Mouse (Mus musculus): ENCODE measurements at regions not wholly inside any gene's neighbourhood (a gene's known extent, or its start where the extent isn't known, plus 50 kb on each side); places are given as distances from the start of the nearest gene placed in this dataset.

DNA sequence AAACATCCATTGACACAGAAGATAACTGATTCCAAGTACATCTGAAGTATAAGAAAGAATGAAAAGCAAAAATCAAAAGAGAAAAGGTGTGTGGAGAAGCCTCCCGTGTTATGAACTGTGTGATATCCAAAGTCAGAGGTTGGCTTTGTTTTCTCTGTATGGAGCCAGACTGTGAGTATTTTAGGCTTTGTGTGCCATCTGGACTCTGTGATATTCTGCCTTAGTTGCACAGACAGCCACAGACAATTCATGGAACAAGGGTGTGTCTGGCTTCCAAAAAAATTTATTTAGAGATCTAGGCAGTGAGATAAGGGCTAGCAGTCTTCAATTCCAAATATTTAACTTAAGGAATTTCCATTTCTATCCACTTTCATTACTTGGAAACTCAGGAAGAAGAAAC lies 111.5 kb upstream of the Dpp10 start:
- Histone ChIP-seq H3K27ac (no peak overlapping the region), H3K4me3 (replicated peaks; ENCODE audit: low read length) (no peak overlapping the region), H3K36me3 (replicated peaks; ENCODE audit: control insufficient read depth, insufficient read depth) (no peaks in the 10 kb centered on the region), H3K9ac (no peak overlapping the region), H3K4me1 (replicated peaks; ENCODE audit: control insufficient read depth, insufficient read depth, low read length) (no peaks in the 10 kb centered on the region), H3K27me3 (ENCODE audit: control insufficient read depth, insufficient read depth, low read length) (no peaks in the 10 kb centered on the region), H3K4me2 (replicated peaks) (no peak overlapping the region), H3K9me3 (ENCODE audit: control insufficient read depth, low read length) (no peaks in the 10 kb centered on the region)
- ATAC-seq (ENCODE audit: low FRiP score) = no peak
- 81% methylated on average over 1 of the region's 1 CpGs for WGBS
- DNase-seq (ENCODE audit: low spot score) = no peak

DNA sequence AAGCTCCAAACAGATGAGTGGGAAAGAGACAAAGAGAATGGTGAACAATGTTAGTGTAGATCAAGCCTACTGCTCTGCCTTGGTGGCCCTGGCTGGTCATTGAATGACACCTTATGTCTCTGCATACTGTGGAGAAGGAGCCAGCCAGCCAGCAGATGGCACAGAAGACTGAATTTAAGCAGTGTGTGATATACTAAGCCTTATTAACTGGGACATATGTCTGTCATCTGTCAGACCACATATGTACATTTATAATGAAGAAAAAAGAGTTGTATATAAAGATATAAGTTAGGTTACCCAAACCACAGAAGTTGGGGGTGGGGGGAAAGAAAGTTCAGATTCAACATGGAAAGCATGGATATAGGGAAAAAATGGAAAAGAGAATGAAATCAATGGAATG lies 106.7 kb upstream of the Dpp10 start:
- ATAC-seq (ENCODE audit: low FRiP score) (no peak), DNase-seq (ENCODE audit: low spot score) (no peak)
- no peaks in the 10 kb centered on the region for H3K36me3 ChIP-seq (replicated peaks; ENCODE audit: control insufficient read depth, insufficient read depth)
- H3K4me1 ChIP-seq (replicated peaks; ENCODE audit: control insufficient read depth, insufficient read depth, low read length) = no peaks in the 10 kb centered on the region
- H3K4me3 ChIP-seq (replicated peaks; ENCODE audit: low read length) = no peak overlapping the region
- H3K27ac ChIP-seq = no peak overlapping the region
- no peak overlapping the region for H3K4me2 ChIP-seq (replicated peaks)
- no peaks in the 10 kb centered on the region for H3K9me3 ChIP-seq (ENCODE audit: control insufficient read depth, low read length)
- no peak overlapping the region for H3K9ac ChIP-seq
- H3K27me3 ChIP-seq (ENCODE audit: control insufficient read depth, insufficient read depth, low read length) = no peaks in the 10 kb centered on the region

DNA sequence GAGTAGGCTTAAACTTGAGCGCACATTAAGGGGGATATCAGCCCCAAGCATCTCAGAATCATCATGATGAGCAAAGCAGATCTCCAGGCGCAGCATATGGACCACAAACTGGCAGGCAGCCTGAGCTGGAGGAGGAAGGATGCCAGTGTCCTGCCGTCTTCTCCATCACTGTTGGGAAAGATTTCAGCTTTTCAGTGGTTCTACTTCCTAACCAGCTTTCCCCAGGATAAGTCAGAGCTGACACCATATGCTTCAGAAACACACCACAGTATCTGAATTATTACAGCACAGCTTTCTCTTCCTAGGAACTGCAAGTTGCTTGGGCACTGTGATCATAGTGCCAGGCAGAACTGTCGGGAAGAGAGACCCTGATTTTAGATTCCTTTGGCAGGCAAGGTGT lies 103.2 kb upstream of the Dpp10 start:
- no peaks in the 10 kb centered on the region for H3K4me1 ChIP-seq (replicated peaks; ENCODE audit: control insufficient read depth, insufficient read depth, low read length)
- no peak overlapping the region for H3K27ac ChIP-seq
- H3K9ac ChIP-seq = no peak overlapping the region
- H3K4me2 ChIP-seq (replicated peaks) = no peak overlapping the region
- ATAC-seq (ENCODE audit: low FRiP score) (no peak), DNase-seq (ENCODE audit: low spot score) (no peak)
- no peaks in the 10 kb centered on the region for H3K27me3 ChIP-seq (ENCODE audit: control insufficient read depth, insufficient read depth, low read length)
- 88% methylated on average over 4 of the region's 4 CpGs for WGBS
- H3K36me3 ChIP-seq (replicated peaks; ENCODE audit: control insufficient read depth, insufficient read depth) = no peaks in the 10 kb centered on the region
- H3K9me3 ChIP-seq (ENCODE audit: control insufficient read depth, low read length) = no peaks in the 10 kb centered on the region
- no peak overlapping the region for H3K4me3 ChIP-seq (replicated peaks; ENCODE audit: low read length)

DNA sequence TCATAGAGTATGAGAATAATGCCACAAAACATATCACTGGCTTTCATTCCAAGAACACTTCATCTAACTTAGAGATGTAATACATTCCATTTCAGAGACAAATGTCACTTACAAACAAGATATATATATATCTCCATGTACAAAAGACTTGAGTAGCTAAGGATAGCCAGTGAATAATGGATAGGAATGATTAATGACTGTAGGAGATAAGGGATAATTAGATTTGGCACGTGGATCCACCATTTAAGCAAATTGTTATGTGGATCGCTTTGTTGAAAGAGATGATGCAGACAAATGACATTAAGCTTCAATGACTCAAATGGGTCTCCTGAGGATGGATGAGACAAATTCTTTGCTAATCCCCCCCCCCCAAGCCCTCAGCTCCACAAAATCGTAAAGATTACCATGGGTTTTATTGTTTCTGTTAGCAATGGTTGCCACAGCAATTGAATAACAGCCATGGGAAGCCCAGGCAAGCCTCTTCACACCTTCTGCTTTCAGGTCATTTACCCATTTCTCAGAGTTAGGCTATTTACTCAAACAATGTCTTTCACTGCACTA lies 59.0 kb upstream of the Dpp10 start:
- ATAC-seq (ENCODE audit: low FRiP score) (peak; percentile 34; the same call in 1 of the 2 replicates), DNase-seq (ENCODE audit: low spot score) (no peak)
- Histone ChIP-seq H3K4me2 (replicated peaks) (no peak overlapping the region), H3K4me3 (replicated peaks; ENCODE audit: low read length) (no peak overlapping the region), H3K27ac (no peak overlapping the region), H3K9ac (no peak overlapping the region), H3K4me1 (replicated peaks; ENCODE audit: control insufficient read depth, insufficient read depth, low read length) (no peaks in the 10 kb centered on the region), H3K27me3 (ENCODE audit: control insufficient read depth, insufficient read depth, low read length) (no peaks in the 10 kb centered on the region), H3K36me3 (replicated peaks; ENCODE audit: control insufficient read depth, insufficient read depth) (no peaks in the 10 kb centered on the region), H3K9me3 (ENCODE audit: control insufficient read depth, low read length) (no peaks in the 10 kb centered on the region)
- 41% methylated on average over 3 of the region's 3 CpGs for WGBS

DNA sequence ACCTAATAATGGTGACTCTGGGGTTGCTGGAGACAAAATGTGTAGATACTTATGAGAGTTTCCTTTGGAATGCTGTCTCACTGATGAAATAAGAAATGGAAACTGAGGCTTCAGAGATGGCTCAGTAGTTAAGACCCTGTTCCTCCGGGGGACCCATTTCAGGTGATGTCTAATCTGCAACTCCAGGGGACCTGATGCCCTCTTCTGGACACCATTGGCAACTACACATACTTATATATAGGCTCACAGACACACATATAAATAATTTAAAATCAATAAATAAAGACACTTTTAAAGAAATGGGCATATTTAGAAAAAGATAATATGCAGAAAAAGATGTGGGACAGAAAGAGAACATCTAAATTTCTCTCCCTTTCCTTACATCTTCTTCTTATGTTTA lies 57.7 kb upstream of the Dpp10 start:
- no peak overlapping the region for H3K4me2 ChIP-seq (replicated peaks)
- DNase-seq (ENCODE audit: low spot score) (no peak), ATAC-seq (ENCODE audit: low FRiP score) (no peak)
- H3K9me3 ChIP-seq (ENCODE audit: control insufficient read depth, low read length) = no peaks in the 10 kb centered on the region
- H3K4me1 ChIP-seq (replicated peaks; ENCODE audit: control insufficient read depth, insufficient read depth, low read length) = no peaks in the 10 kb centered on the region
- H3K36me3 ChIP-seq (replicated peaks; ENCODE audit: control insufficient read depth, insufficient read depth) = no peaks in the 10 kb centered on the region
- H3K27ac ChIP-seq = no peak overlapping the region
- 62% methylated on average over 1 of the region's 1 CpGs for WGBS
- H3K9ac ChIP-seq = no peak overlapping the region
- H3K27me3 ChIP-seq (ENCODE audit: control insufficient read depth, insufficient read depth, low read length) = no peaks in the 10 kb centered on the region
- H3K4me3 ChIP-seq (replicated peaks; ENCODE audit: low read length) = no peak overlapping the region
